Mouse (Mus musculus) hindbrain, embryonic 10.5 days (tissue): ENCODE data around the gene Bcam. TPM values are rescaled to one million over a fixed set of nuclear protein-coding genes. Genes with fewer than 3 reads are reported as not detected.

Experiments
- DNase-seq: peaks from one replicate; pipeline ENCODE4 v3.0.0-alpha.2; 2017; ENCODE audit warnings: low spot score
- H3K27ac ChIP-seq: fragments of 300-500 bp; sonication (generic); 2 replicates; pipeline ENCODE4 v1.5.1; 2016; ENCODE audit warnings: mild to moderate bottlenecking, moderate library complexity
- H3K27me3 ChIP-seq: fragments of 300-500 bp; sonication (generic); 2 replicates; pipeline ENCODE4 v1.6.1; 2016; ENCODE audit warnings: mild to moderate bottlenecking; ENCODE audit not compliant: poor library complexity, insufficient read depth, severe bottlenecking
- H3K36me3 ChIP-seq: fragments of 300-500 bp; sonication (generic); 2 replicates; pipeline ENCODE4 v1.6.1; 2016; ENCODE audit warnings: mild to moderate bottlenecking, moderate library complexity
- H3K4me1 ChIP-seq: fragments of 300-500 bp; sonication (generic); replicated peaks from 2 replicates; pipeline ENCODE4 v1.6.1; 2016; ENCODE audit warnings: mild to moderate bottlenecking
- H3K4me3 ChIP-seq: fragments of 300-500 bp; sonication (generic); 2 replicates; pipeline ENCODE4 v1.5.1; 2016; ENCODE audit warnings: mild to moderate bottlenecking, moderate library complexity
- H3K9me3 ChIP-seq: fragments of 300-500 bp; sonication (generic); 2 replicates; pipeline ENCODE4 v1.6.1; 2016; ENCODE audit warnings: mild to moderate bottlenecking, moderate library complexity
- WGBS: fragments of 180-500 bp; shearing (Covaris S2); methylation state at CpG from one replicate; pipeline ENCODE4 v1.1.7; 2016; 5-methylcytosine and 5-hydroxymethylcytosine counted together
- polyA plus RNA-seq: library from polyadenylated mRNA; unstranded; fragments of >200 nt; fragmentation: Nextera tagmentation; extraction: Ambion mirVana; gene quantifications from 2 replicates; pipeline ENCODE4 v1.2.1, GENCODE M21; 2016

The Bcam gene
- polyA plus RNA-seq, 1 experiment from 2014 or later, result 46.8 TPM

DNA sequence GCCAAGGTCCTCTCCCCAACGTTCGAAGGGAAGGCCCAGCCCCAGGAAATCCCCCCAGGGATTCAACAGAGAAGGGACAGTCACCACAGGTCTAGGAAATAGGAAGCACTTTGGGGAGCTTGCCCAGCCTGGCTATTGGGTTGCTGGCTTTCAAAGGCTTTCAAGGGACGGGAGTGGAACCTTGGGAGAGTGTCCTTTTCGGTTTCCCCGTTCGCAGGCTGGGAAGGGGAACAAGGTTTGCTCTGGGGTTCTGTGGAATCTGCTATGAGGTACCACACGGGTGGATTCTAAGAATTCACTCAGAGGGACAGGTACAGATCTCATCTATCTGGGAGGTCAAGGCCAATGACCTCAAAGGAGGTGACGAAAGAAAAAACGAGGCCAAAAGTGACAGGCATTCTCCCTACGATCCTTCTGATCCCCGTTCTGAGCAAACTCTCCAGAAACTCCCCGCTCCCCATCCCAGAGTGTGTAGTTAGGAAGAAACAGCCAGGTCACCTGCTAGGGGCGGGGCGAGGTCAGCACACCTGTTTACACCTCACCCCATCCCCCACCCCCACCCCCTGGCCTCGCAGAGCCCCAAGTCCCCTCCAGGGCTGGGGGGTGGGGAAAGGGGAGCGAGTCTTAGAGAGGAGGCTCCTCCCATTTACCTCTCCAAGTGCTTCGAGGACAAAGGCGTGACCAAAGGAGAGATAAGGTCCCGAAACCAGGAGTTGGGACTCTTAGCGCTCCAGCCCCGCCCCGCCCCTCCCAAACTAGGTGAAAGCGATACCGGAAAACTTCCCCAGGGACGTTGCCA, 23.2 kb downstream of the Bcam start:
- H3K36me3 ChIP-seq, result peaks cover 28% of the 10 kb centered on the region
- DNase-seq, result peak; percentile 23
- peaks cover 3% of the 10 kb centered on the region; the same call in 1 of the 2 replicates for H3K27me3 ChIP-seq
- H3K4me1 ChIP-seq, result peaks cover 64% of the 10 kb centered on the region
- 3% methylated on average over 25 of the region's 25 CpGs for WGBS
- peak overlapping the region; percentile 94 for H3K27ac ChIP-seq
- H3K9me3 ChIP-seq, result no peaks in the 10 kb centered on the region
- peak overlapping the region; percentile 75 for H3K4me3 ChIP-seq

DNA sequence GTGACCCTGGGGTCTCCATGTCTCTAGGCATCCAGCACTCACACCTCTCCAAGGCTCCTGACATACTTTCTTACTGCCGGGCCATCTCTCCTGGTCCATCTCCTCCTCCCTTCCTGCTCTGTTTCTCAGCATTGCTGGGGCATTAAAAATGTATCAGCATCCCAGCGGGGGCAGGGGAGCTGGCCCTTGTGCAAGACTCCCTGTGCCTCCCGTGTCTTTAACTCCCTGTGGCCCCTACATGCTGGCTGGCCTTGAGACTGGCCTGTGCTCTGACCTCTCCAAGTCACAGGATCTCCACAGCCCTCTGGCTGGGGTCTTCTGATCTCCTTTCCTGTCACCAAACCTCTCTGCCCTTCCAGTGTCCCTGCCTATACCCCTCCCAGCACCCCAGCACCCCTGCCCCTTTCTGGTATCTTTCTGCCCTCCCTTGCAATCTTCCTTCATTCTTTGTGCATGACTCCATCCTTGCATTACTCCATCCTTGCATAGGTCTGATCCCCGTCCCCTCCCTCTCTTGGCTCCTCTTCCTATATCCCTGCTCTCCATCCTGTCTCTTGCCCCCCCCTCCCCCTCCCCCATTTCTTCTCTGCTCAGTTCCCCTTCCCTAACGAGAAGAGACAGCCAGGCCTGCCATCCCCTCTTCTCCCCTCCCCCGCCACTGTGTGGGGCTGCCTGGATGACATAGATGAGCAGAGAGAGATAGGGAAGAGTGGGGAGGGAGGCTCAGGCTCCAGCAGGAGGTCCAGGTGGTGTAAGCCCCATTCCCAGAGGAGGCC, 24.2 kb downstream of the Bcam start:
- Histone ChIP-seq H3K27ac (peak overlapping the region; percentile 53; the same call in 1 of the 2 replicates), H3K4me1 (peaks cover 74% of the 10 kb centered on the region), H3K9me3 (no peaks in the 10 kb centered on the region), H3K27me3 (peaks cover 3% of the 10 kb centered on the region; the same call in 1 of the 2 replicates), H3K36me3 (peaks cover 31% of the 10 kb centered on the region), H3K4me3 (peak overlapping the region; percentile 75)
- DNase-seq, result no peak
- WGBS, result 31% methylated on average over 6 of the region's 6 CpGs

DNA sequence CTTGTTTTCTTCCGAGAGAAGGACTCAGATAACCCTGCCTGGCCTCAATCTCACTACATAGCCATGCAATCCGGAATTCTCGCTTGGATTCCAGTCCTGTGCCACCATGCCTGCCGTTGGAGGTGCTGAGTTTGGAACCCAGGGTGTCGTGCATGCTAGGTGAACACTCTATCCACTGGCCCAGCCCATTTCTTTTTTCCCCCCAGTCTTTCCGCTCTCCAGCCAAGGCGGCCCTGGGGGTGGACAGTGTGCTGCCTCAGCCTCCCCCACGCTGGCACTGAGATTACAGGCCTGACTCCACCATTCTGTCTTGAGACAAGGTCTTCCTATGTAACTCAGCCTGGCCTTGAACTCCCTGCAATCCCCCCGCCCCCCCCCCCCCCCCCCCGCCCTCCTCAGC, 24.8 kb downstream of the Bcam start:
- H3K36me3 ChIP-seq, result peaks cover 32% of the 10 kb centered on the region
- no peak overlapping the region; the same call in 1 of the 2 replicates for H3K4me3 ChIP-seq
- H3K27ac ChIP-seq, result no peak overlapping the region
- DNase-seq, result no peak
- peaks cover 3% of the 10 kb centered on the region; the same call in 1 of the 2 replicates for H3K27me3 ChIP-seq
- H3K9me3 ChIP-seq, result no peaks in the 10 kb centered on the region
- peaks cover 80% of the 10 kb centered on the region for H3K4me1 ChIP-seq
- 74% methylated on average over 10 of the region's 10 CpGs for WGBS

DNA sequence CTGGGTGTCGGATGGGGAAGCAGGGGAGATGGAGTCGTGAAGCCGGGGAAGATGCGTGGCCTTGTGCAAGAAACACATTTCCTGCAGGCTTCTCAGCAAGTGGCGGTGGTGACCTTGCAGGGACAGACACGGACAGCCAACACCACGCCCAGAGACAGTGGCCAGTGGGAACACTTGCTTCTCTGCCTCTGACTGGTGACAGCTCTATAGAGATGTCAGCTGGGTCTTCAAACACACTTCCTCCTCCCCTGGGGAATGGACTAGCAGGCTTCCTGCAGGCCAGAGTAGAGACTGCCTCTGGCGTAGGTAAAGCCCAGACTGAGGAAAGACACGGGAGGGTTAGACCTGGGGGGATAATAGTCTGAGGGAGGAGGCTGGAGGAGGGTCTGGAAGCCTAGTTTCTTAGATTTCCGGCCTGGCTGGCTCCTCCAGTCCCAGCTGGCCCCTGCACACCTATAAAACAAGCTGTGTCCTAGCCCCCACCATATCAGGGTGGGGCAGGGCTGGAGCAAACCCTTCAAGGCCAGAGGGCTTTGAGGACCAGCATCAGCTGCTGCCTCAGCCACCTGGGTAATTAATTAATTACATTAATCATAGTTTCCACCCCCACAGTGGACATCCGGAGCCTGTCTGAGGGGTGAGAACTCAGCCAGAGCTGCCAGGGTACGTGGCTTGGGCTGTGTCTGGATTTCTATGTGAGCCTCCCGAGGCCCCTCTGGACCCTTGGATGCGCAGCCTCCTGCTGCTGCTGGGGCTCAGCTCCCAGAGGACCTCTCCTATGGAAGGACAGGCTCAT, 26.0 kb downstream of the Bcam start:
- peaks cover 74% of the 10 kb centered on the region for H3K4me1 ChIP-seq
- WGBS, result 72% methylated on average over 14 of the region's 14 CpGs
- peak overlapping the region; percentile 16; the same call in 1 of the 2 replicates for H3K4me3 ChIP-seq

DNA sequence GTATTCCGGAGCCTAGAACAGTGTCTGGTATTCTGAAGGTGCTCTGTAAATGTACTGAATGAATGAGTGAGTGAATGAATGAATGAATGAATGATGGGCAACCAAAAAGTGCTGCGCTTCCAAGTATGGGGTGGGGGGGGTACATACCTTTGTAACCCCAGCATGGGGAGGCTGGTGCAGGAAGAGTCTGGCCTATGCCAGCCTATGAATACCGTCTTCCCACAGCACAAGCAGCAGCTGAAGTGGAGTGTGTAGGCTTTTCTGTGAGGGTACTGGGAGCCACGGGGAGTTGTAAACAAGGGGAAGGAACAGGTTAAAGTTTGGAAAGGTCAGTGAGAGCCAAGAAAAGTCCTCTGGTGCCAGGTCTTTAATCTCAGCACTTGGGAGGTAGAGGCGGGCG, 27.0 kb downstream of the Bcam start:
- Histone ChIP-seq H3K4me1 (peaks cover 68% of the 10 kb centered on the region), H3K27ac (no peak overlapping the region), H3K4me3 (no peak overlapping the region), H3K36me3 (peaks cover 47% of the 10 kb centered on the region), H3K27me3 (peaks cover 3% of the 10 kb centered on the region; the same call in 1 of the 2 replicates), H3K9me3 (0 out of 2 replicates have a peak, but pooled peaks cover 4% of the 10 kb centered on the region)
- no peak for DNase-seq
- WGBS, result 86% methylated on average over 6 of the region's 6 CpGs

More for the DNA sequence above, 26.0 kb downstream of the Bcam start:
- H3K27ac ChIP-seq, result peak overlapping the region; percentile 13
- H3K36me3 ChIP-seq, result peaks cover 43% of the 10 kb centered on the region
- 0 out of 2 replicates have a peak, but pooled peaks cover 4% of the 10 kb centered on the region for H3K9me3 ChIP-seq
- DNase-seq, result no peak
- peaks cover 3% of the 10 kb centered on the region; the same call in 1 of the 2 replicates for H3K27me3 ChIP-seq

DNA sequence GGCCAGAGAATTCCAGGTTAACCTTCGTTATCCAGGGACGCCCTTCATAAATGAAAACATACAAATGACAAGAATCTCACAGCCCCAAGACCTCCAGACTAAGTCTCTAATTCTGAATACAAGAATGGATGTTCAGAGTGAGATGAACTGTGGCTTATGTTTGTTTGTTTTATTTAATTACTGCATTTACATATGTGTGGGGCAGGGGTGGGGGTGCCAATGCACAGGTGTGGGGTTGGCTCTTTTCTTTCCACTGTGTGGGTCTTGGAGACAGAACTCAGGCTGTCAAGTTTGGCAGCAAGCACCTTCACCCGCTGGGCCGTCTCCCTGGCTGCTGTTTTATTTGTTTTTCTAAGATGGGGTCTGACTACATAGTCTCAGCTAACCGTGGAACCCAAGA, 28.3 kb downstream of the Bcam start:
- Histone ChIP-seq H3K4me3 (no peak overlapping the region), H3K9me3 (0 out of 2 replicates have a peak, but pooled peaks cover 4% of the 10 kb centered on the region), H3K36me3 (peaks cover 57% of the 10 kb centered on the region), H3K27ac (no peak overlapping the region), H3K4me1 (peaks cover 54% of the 10 kb centered on the region), H3K27me3 (no peaks in the 10 kb centered on the region)
- DNase-seq, result no peak
- 33% methylated on average over 5 of the region's 5 CpGs for WGBS

DNA sequence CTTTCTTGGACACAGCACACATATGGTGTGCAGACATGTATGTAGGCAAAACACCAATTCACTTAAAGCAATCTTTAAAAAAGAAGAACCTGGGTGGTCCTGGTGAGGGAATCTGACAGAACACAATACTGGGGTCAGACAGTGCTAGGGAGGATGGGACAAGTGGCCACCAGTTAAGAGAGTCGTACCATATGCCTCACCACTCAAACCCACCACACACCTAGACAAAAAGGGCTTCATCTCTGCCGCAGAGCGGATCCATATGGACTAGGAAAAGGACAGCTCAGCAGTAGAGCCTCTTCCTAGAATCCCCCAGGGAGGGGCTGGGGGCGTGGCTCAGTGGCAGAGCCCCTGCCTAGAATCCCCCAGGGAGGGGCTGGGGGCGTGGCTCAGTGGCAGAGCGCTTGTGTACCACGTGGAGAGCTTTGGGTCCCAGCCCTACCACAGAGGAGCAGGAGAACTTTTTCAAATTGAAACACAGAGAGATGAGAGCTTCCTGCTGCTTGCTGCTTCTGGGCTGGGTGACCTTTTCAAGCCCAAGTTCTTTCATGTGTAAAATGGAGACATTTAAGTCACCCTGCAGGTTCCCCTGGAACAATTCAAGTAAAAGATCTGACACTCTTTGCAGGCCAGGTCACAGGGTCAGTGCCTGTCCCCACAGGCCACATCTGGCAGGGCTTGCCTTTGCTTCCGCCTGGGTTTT, 29.3 kb downstream of the Bcam start:
- Histone ChIP-seq H3K36me3 (peaks cover 67% of the 10 kb centered on the region), H3K4me3 (0 out of 2 replicates have a peak overlapping the region, but pooled peaks have one; percentile 9), H3K27me3 (no peaks in the 10 kb centered on the region), H3K9me3 (0 out of 2 replicates have a peak, but pooled peaks cover 4% of the 10 kb centered on the region), H3K27ac (peak overlapping the region; percentile 50), H3K4me1 (peaks cover 45% of the 10 kb centered on the region)
- DNase-seq, result peak; percentile 47
- 4% methylated on average over 8 of the region's 8 CpGs for WGBS

DNA sequence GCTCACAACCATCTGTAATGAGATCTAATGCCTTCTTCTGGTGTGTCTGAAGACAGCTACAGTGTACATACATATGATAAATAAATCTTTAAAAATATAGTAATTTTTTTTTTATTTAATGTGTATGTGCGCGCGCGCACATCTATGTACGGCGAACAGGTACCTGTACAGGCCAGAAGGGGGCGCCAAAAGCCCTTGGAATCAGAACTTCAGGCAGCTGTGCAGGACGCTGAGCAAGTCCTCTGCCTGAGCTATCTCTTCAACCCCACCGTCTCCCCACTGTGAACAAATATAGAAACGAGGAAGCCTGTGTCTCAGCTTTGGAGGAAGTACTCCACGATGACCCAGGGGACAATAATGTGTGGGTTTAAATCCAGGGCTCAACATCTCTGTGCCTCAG, 30.5 kb downstream of the Bcam start:
- Histone ChIP-seq H3K27me3 (no peaks in the 10 kb centered on the region), H3K27ac (no peak overlapping the region), H3K4me3 (no peak overlapping the region), H3K36me3 (peaks cover 71% of the 10 kb centered on the region), H3K9me3 (0 out of 2 replicates have a peak, but pooled peaks cover 4% of the 10 kb centered on the region), H3K4me1 (peaks cover 33% of the 10 kb centered on the region)
- WGBS, result 87% methylated on average over 11 of the region's 11 CpGs
- no peak for DNase-seq

DNA sequence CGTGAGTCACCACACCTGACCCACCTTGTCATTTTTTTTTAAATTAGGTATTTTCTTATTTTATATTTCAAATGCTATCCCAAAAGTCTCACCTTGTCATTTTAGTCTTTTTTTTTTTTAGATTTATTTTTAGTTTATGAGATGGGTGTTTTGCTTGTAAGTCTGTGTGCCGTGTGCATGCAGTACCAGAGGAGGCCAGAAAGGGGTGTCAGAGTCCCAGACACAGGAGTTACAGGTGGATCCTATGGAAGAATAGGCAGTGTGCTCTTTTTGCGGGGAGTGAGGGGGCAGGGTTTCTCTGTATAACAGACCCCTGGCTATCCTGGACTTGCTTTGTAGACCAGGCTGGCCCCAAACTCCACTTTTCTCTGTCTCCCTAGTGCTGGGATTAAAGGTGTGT, 32.0 kb downstream of the Bcam start:
- Histone ChIP-seq H3K27me3 (no peaks in the 10 kb centered on the region), H3K27ac (no peak overlapping the region), H3K36me3 (peaks cover 75% of the 10 kb centered on the region), H3K4me3 (no peak overlapping the region), H3K4me1 (peaks cover 23% of the 10 kb centered on the region), H3K9me3 (0 out of 2 replicates have a peak, but pooled peaks cover 4% of the 10 kb centered on the region)
- no peak for DNase-seq
- WGBS, result 87% methylated on average over 3 of the region's 3 CpGs

DNA sequence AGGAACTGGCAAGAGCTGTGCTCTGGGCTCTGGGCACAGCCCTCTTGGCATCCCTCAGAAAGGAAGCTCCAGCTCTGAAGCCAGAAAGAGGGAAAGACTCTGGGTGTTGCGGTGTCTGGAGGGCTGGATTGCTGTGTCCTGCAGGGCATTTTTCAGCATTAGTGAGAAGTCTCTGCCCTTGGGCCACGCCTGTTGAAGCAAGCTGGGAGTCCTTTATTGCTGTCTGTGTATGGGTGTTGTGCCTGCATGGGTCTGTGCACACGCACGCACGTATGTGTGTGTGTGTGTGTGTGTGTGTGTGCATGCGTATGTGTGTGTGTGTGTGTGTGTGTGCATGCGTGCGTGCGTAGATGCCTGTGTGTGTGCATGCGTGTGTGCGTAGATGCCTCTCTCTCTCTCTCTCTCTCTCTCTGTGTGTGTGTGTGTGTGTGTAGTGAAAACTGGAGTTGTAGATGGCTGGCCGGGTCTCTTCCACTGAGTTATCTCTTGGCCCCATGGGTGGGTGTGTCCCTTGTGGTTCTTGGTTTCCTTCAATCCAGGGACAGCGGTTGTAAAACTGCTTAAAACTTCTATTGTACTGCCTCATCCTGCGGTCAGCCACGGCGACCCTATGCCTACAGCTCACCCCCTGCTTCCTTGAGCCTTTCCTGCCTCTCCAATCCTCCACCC, 34.3 kb downstream of the Bcam start:
- no peak overlapping the region; the same call in 1 of the 2 replicates for H3K27ac ChIP-seq
- 0 out of 2 replicates have a peak, but pooled peaks cover 4% of the 10 kb centered on the region for H3K9me3 ChIP-seq
- H3K4me1 ChIP-seq, result peaks cover 11% of the 10 kb centered on the region
- no peak for DNase-seq
- 95% methylated on average over 16 of the region's 16 CpGs for WGBS
- H3K36me3 ChIP-seq, result peaks cover 81% of the 10 kb centered on the region
- H3K27me3 ChIP-seq, result no peaks in the 10 kb centered on the region
- no peak overlapping the region for H3K4me3 ChIP-seq

DNA sequence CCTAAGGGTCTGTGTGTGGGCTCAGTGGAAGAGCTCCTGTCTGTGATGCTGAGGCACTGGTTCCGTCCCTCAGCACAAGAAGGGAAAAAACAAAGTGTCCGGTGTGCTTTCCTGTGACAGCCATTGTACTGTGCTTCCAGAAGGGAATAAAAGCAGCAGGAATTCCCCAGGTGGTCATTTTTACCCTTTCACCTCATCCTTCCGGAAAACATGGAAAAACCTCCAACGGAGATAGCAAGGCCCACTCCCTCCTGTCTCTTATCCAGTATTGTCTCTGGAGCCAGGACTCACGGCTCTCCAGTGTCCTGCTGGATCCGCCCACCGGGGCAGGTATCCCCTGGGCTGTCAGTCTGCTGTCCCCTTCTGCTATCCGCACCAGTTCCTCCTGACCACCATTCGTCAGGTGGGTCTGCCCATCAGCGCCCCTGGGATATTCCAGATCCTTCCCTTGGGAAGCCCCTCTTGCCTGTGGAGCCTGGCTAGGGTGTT, 36.6 kb downstream of the Bcam start:
- no peak for DNase-seq
- peaks cover 87% of the 10 kb centered on the region for H3K36me3 ChIP-seq
- H3K9me3 ChIP-seq, result no peaks in the 10 kb centered on the region
- no peaks in the 10 kb centered on the region for H3K27me3 ChIP-seq
- no peaks in the 10 kb centered on the region for H3K4me1 ChIP-seq
- no peak overlapping the region for H3K4me3 ChIP-seq
- H3K27ac ChIP-seq, result no peak overlapping the region
- WGBS, result 89% methylated on average over 10 of the region's 10 CpGs
